31 mouse cellular contexts compared by ENCODE assay signal in genomic region chr13:41244306-41244830, GRCm38 (mm10). TPM values are rescaled to one million over a fixed set of nuclear protein-coding genes. Genes with fewer than 3 reads are reported as not detected.
DNase-seq lines count a peak whose midpoint lies in the region; ATAC-seq and TF ChIP-seq lines count a peak whose summit lies in the region.
"Had no signal": no experiment of that assay in that cellular context is flagged by ENCODE, and none has a peak within 500 bp of the region (broad histone marks: within the 10 kb centered on the region; RNA-seq: fewer than 3 reads in every experiment).

No protein-coding gene starts in this region.

- WGBS in heart, postnatal 0 days: 23% methylated on average over 6 of the region's 6 CpGs
- WGBS in heart, embryonic 11.5 days (ENCODE audit: insufficient replicate concordance): 47% methylated on average over 6 of the region's 6 CpGs
- 41% methylated on average over 6 of the region's 6 CpGs for WGBS in liver, postnatal 0 days (ENCODE audit: insufficient replicate concordance)
- 42% methylated on average over 6 of the region's 6 CpGs for WGBS in liver, embryonic 12.5 days (ENCODE audit: insufficient replicate concordance)
- 62% methylated on average over 6 of the region's 6 CpGs for WGBS in forebrain, postnatal 0 days

- no peak overlapping the region for H3K4me2 ChIP-seq in heart, postnatal 0 days (ENCODE audit: low read depth, low read length)
- no peak overlapping the region for H3K4me2 ChIP-seq in heart, embryonic 11.5 days
- no peak overlapping the region for H3K4me2 ChIP-seq in liver, postnatal 0 days (ENCODE audit: low read depth, low read length)
- H3K4me2 ChIP-seq in liver, embryonic 12.5 days: no peak overlapping the region
- no peak overlapping the region for H3K4me2 ChIP-seq in forebrain, postnatal 0 days (ENCODE audit: low read depth)
- H3K4me2 ChIP-seq: embryonic facial prominence, embryonic 15.5 days; heart, embryonic 13.5 days; hindbrain, embryonic 13.5 days; kidney, embryonic 15.5 days; limb, embryonic 13.5 days; midbrain, embryonic 15.5 days; neural tube, embryonic 15.5 days had no signal

- peaks cover 10% of the 10 kb centered on the region for H3K4me1 ChIP-seq in heart, postnatal 0 days (ENCODE audit: control insufficient read depth, insufficient read depth)
- H3K4me1 ChIP-seq in heart, embryonic 11.5 days (ENCODE audit: control insufficient read depth, insufficient read depth, low read length): peaks cover 2% of the 10 kb centered on the region; the same call in 1 of the 2 replicates
- peaks cover 6% of the 10 kb centered on the region; the same call in 1 of the 2 replicates for H3K4me1 ChIP-seq in liver, postnatal 0 days (ENCODE audit: insufficient read depth)
- H3K4me1 ChIP-seq in liver, embryonic 12.5 days: peaks cover 13% of the 10 kb centered on the region
- 0 out of 2 replicates have a peak, but pooled peaks cover 4% of the 10 kb centered on the region for H3K4me1 ChIP-seq in forebrain, postnatal 0 days (ENCODE audit: insufficient read depth)
- H3K4me1 ChIP-seq: embryonic facial prominence, embryonic 15.5 days had no signal

- TF ChIP-seq EP300 in heart, postnatal 0 days (IDR thresholded peaks at IDR 0.05; ENCODE audit: low read depth): no peak
- no peak for TF ChIP-seq EP300 in liver, postnatal 0 days (IDR thresholded peaks at IDR 0.05; ENCODE audit: low read depth)

- peak; percentile 29 for TF ChIP-seq CTCF in heart, postnatal 0 days (IDR thresholded peaks at IDR 0.05; ENCODE audit: low read depth)
- TF ChIP-seq CTCF in liver, postnatal 0 days (IDR thresholded peaks at IDR 0.05; ENCODE audit: low read depth): peak; percentile 22; the same call in 1 of the 2 replicates
- no peak for TF ChIP-seq CTCF in forebrain, postnatal 0 days (IDR thresholded peaks at IDR 0.05; ENCODE audit: low read depth)

- no peaks in the 10 kb centered on the region for H3K36me3 ChIP-seq in heart, postnatal 0 days (replicated peaks; ENCODE audit: control insufficient read depth, insufficient read depth, low read length)
- no peaks in the 10 kb centered on the region for H3K36me3 ChIP-seq in heart, embryonic 11.5 days (ENCODE audit: control insufficient read depth, insufficient read depth, low read length)
- no peaks in the 10 kb centered on the region for H3K36me3 ChIP-seq in liver, postnatal 0 days (replicated peaks; ENCODE audit: insufficient read depth, low read length)
- no peaks in the 10 kb centered on the region for H3K36me3 ChIP-seq in liver, embryonic 12.5 days
- H3K36me3 ChIP-seq in forebrain, postnatal 0 days (ENCODE audit: insufficient read depth): no peaks in the 10 kb centered on the region
- H3K36me3 ChIP-seq: embryonic facial prominence, embryonic 15.5 days; heart, embryonic 13.5 days; hindbrain, embryonic 13.5 days; kidney, embryonic 15.5 days; limb, embryonic 13.5 days; midbrain, embryonic 15.5 days; neural tube, embryonic 15.5 days had no signal

- H3K27ac ChIP-seq in heart, postnatal 0 days (ENCODE audit: low read depth): no peak overlapping the region
- no peak overlapping the region for H3K27ac ChIP-seq in heart, embryonic 11.5 days (ENCODE audit: low read depth, low read length)
- no peak overlapping the region for H3K27ac ChIP-seq in liver, postnatal 0 days (ENCODE audit: low read depth)
- H3K27ac ChIP-seq in liver, embryonic 12.5 days: no peak overlapping the region
- H3K27ac ChIP-seq in forebrain, postnatal 0 days (ENCODE audit: low read depth, low read length): no peak overlapping the region
- H3K27ac ChIP-seq: embryonic facial prominence, embryonic 15.5 days; heart, embryonic 13.5 days; hindbrain, embryonic 13.5 days; kidney, embryonic 15.5 days; limb, embryonic 13.5 days; midbrain, embryonic 15.5 days; neural tube, embryonic 15.5 days had no signal

- no peak overlapping the region for H3K4me3 ChIP-seq in heart, postnatal 0 days (ENCODE audit: low read depth, low read length)
- H3K4me3 ChIP-seq in heart, embryonic 11.5 days (ENCODE audit: low read depth, low read length): no peak overlapping the region
- no peak overlapping the region for H3K4me3 ChIP-seq in liver, postnatal 0 days (ENCODE audit: low read depth, low read length)
- H3K4me3 ChIP-seq in liver, embryonic 12.5 days: no peak overlapping the region
- no peak overlapping the region for H3K4me3 ChIP-seq in forebrain, postnatal 0 days (ENCODE audit: low read depth, low read length)
- H3K4me3 ChIP-seq: embryonic facial prominence, embryonic 15.5 days; heart, embryonic 13.5 days; hindbrain, embryonic 13.5 days; kidney, embryonic 15.5 days; limb, embryonic 13.5 days; megakaryocyte, embryonic 14.5 days; midbrain, embryonic 15.5 days; neural tube, embryonic 15.5 days had no signal

- H3K27me3 ChIP-seq in heart, postnatal 0 days (ENCODE audit: control insufficient read depth, insufficient read depth, low read length): no peaks in the 10 kb centered on the region
- no peaks in the 10 kb centered on the region for H3K27me3 ChIP-seq in heart, embryonic 11.5 days (ENCODE audit: control insufficient read depth, insufficient read depth, low read length)
- no peaks in the 10 kb centered on the region for H3K27me3 ChIP-seq in liver, postnatal 0 days (ENCODE audit: insufficient read depth, low read length)
- peaks cover 1% of the 10 kb centered on the region; the same call in 1 of the 2 replicates for H3K27me3 ChIP-seq in liver, embryonic 12.5 days (replicated peaks)
- no peaks in the 10 kb centered on the region for H3K27me3 ChIP-seq in forebrain, postnatal 0 days (ENCODE audit: insufficient read depth, low read length)
- H3K27me3 ChIP-seq: embryonic facial prominence, embryonic 15.5 days; neural tube, embryonic 15.5 days had no signal

- ATAC-seq in heart, postnatal 0 days (ENCODE audit: insufficient read depth, low read depth): 0 out of 2 replicates have a peak, but pooled peaks have one; percentile 59
- no peak for ATAC-seq in heart, embryonic 11.5 days (replicated peaks; ENCODE audit: insufficient number of reproducible peaks, low FRiP score, low TSS enrichment)
- ATAC-seq in liver, postnatal 0 days: no peak
- no peak for ATAC-seq in liver, embryonic 12.5 days
- no peak for ATAC-seq in forebrain, postnatal 0 days
- ATAC-seq: activated CD4-positive, CD25-positive, alpha-beta regulatory T cell, adult 4 months; CD4-positive, CD25-positive, alpha-beta regulatory T cell, adult 4 months; forebrain, embryonic 16.5 days; inflammation-experienced regulatory T-cells, adult 6 months; midbrain, embryonic 15.5 days had no signal

- H3K9me3 ChIP-seq in heart, postnatal 0 days (replicated peaks; ENCODE audit: control insufficient read depth, low read length): no peaks in the 10 kb centered on the region
- H3K9me3 ChIP-seq in heart, embryonic 11.5 days (replicated peaks; ENCODE audit: control insufficient read depth, low read length): peaks cover 3% of the 10 kb centered on the region; the same call in 1 of the 2 replicates
- H3K9me3 ChIP-seq in liver, postnatal 0 days (ENCODE audit: low read length): no peaks in the 10 kb centered on the region
- H3K9me3 ChIP-seq in liver, embryonic 12.5 days (replicated peaks): no peaks in the 10 kb centered on the region
- H3K9me3 ChIP-seq in forebrain, postnatal 0 days (ENCODE audit: low read length): no peaks in the 10 kb centered on the region
- H3K9me3 ChIP-seq: embryonic facial prominence, embryonic 15.5 days; hindbrain, embryonic 13.5 days; kidney, embryonic 15.5 days; limb, embryonic 13.5 days; midbrain, embryonic 15.5 days; neural tube, embryonic 15.5 days had no signal

- H3K9ac ChIP-seq in heart, postnatal 0 days (replicated peaks; ENCODE audit: low read depth, low read length): no peak overlapping the region
- H3K9ac ChIP-seq in heart, embryonic 11.5 days (ENCODE audit: low read depth, low read length): no peak overlapping the region
- no peak overlapping the region for H3K9ac ChIP-seq in liver, postnatal 0 days (replicated peaks)
- no peak overlapping the region for H3K9ac ChIP-seq in liver, embryonic 12.5 days
- H3K9ac ChIP-seq in forebrain, postnatal 0 days: no peak overlapping the region
- H3K9ac ChIP-seq: embryonic facial prominence, embryonic 15.5 days; heart, embryonic 13.5 days; hindbrain, embryonic 13.5 days; kidney, embryonic 15.5 days; limb, embryonic 13.5 days; midbrain, embryonic 15.5 days; neural tube, embryonic 15.5 days had no signal

- peak; percentile 10 for DNase-seq in adrenal gland, postnatal 14 days
- DNase-seq in adrenal gland, adult 2 months: no peak
- DNase-seq in heart, postnatal 0 days (ENCODE audit: low spot score): peak; percentile 16
- no peak for DNase-seq in liver, postnatal 0 days
- DNase-seq in retina, postnatal 1 day: peak; percentile 85
- no peak for DNase-seq in forebrain, postnatal 0 days
- DNase-seq: adrenal gland, postnatal 25 days; cerebellum, adult 11 months; cerebellum, postnatal 10 days; right cerebral cortex, postnatal 14 days had no signal

RNA-seq across cellular contexts. Expression of gene Smim13, which starts 5.3 kb away (rescaled TPM):
- 14.0 and 15.4 TPM in 2 replicates for total RNA-seq in adrenal gland, postnatal 14 days (2021)
- 10 to 100 TPM in 1 of 2 experiments, 1 to 10 TPM in 1; 9.7 to 11.0 TPM for total RNA-seq in adrenal gland, adult 2 months (2021)
- polyA plus RNA-seq in adrenal gland, adult 2 months (2012; rRNA removed): 6.2 and 8.1 TPM in 2 replicates
- 14.6 and 15.5 TPM in 2 replicates for total RNA-seq in heart, postnatal 0 days (2014; rRNA removed; ENCODE audit: low replicate concordance)
- polyA plus RNA-seq in heart, postnatal 0 days (2015; fragmentation: Nextera tagmentation; extraction: Ambion mirVana): 7.9 TPM in 2 replicates
- 8.7 and 12.9 TPM in 2 replicates for polyA plus RNA-seq in heart, embryonic 11.5 days (2014; fragmentation: Nextera tagmentation; extraction: Ambion mirVana)
- polyA plus RNA-seq in liver, postnatal 0 days (2015; fragmentation: Nextera tagmentation; extraction: Ambion mirVana): 3.8 and 3.9 TPM in 2 replicates
- polyA plus RNA-seq in liver, embryonic 12.5 days (2016; fragmentation: Nextera tagmentation; extraction: Ambion mirVana): 10.3 and 11.2 TPM in 2 replicates
- total RNA-seq in forebrain, postnatal 0 days (2014; rRNA removed): 53.2 and 58.1 TPM in 2 replicates
- polyA plus RNA-seq in forebrain, postnatal 0 days (2015; fragmentation: Nextera tagmentation; extraction: Ambion mirVana): 21.6 and 28.1 TPM in 2 replicates

RNA-seq across cellular contexts. Expression of gene Elovl2, which starts 24.2 kb away (rescaled TPM):
- total RNA-seq in adrenal gland, postnatal 14 days (2021): 2.7 and 44.4 TPM in 2 replicates
- 1 to 10 TPM in 1 of 2 experiments, under 1 TPM in 1; 0.35 to 1.2 TPM for total RNA-seq in adrenal gland, adult 2 months (2021)
- polyA plus RNA-seq in adrenal gland, adult 2 months (2012; rRNA removed): 0.04 and 0.07 TPM in 2 replicates
- 0.35 TPM in 1 of 2 replicates, not detected in the other for total RNA-seq in heart, postnatal 0 days (2014; rRNA removed; ENCODE audit: low replicate concordance)
- 0.22 and 0.23 TPM in 2 replicates for polyA plus RNA-seq in heart, postnatal 0 days (2015; fragmentation: Nextera tagmentation; extraction: Ambion mirVana)
- polyA plus RNA-seq in heart, embryonic 11.5 days (2014; fragmentation: Nextera tagmentation; extraction: Ambion mirVana): 1.9 and 3.7 TPM in 2 replicates
- polyA plus RNA-seq in liver, postnatal 0 days (2015; fragmentation: Nextera tagmentation; extraction: Ambion mirVana): 304 and 314 TPM in 2 replicates
- 27.3 and 27.7 TPM in 2 replicates for polyA plus RNA-seq in liver, embryonic 12.5 days (2016; fragmentation: Nextera tagmentation; extraction: Ambion mirVana)
- total RNA-seq in forebrain, postnatal 0 days (2014; rRNA removed): 24.0 and 30.0 TPM in 2 replicates
- 24.6 and 31.5 TPM in 2 replicates for polyA plus RNA-seq in forebrain, postnatal 0 days (2015; fragmentation: Nextera tagmentation; extraction: Ambion mirVana)
- polyA plus RNA-seq: activated CD4-positive, CD25-positive, alpha-beta regulatory T cell, adult 4 months; CD4-positive, CD25-positive, alpha-beta regulatory T cell, adult 4 months; inflammation-experienced regulatory T-cells, adult 6 months had no signal

RNA-seq across cellular contexts. Expression of gene Gm17364, which starts 29.4 kb away (rescaled TPM):
- not detected in 2 replicates for total RNA-seq in adrenal gland, postnatal 14 days (2021)
- total RNA-seq in adrenal gland, adult 2 months (2021): not detected
- polyA plus RNA-seq in adrenal gland, adult 2 months (2012; rRNA removed): not detected in 2 replicates
- total RNA-seq in heart, postnatal 0 days (2014; rRNA removed; ENCODE audit: low replicate concordance): not detected in 2 replicates
- polyA plus RNA-seq in heart, postnatal 0 days (2015; fragmentation: Nextera tagmentation; extraction: Ambion mirVana): not detected in 2 replicates
- polyA plus RNA-seq in heart, embryonic 11.5 days (2014; fragmentation: Nextera tagmentation; extraction: Ambion mirVana): not detected in 2 replicates
- polyA plus RNA-seq in liver, postnatal 0 days (2015; fragmentation: Nextera tagmentation; extraction: Ambion mirVana): not detected in 2 replicates
- not detected in 2 replicates for polyA plus RNA-seq in liver, embryonic 12.5 days (2016; fragmentation: Nextera tagmentation; extraction: Ambion mirVana)
- total RNA-seq in forebrain, postnatal 0 days (2014; rRNA removed): not detected in 2 replicates
- polyA plus RNA-seq in forebrain, postnatal 0 days (2015; fragmentation: Nextera tagmentation; extraction: Ambion mirVana): not detected in 2 replicates
- total RNA-seq: adrenal gland, postnatal 25 days; ES-E14; layer of hippocampus, postnatal 14 days; left cerebral cortex, postnatal 10 days had no signal
- polyA plus RNA-seq: activated CD4-positive, CD25-positive, alpha-beta regulatory T cell, adult 4 months; CD4-positive, CD25-positive, alpha-beta regulatory T cell, adult 4 months; embryonic facial prominence, embryonic 15.5 days; forebrain, embryonic 16.5 days; heart, embryonic 13.5 days; hindbrain, embryonic 13.5 days; inflammation-experienced regulatory T-cells, adult 6 months; kidney, embryonic 15.5 days; limb, embryonic 13.5 days; liver, embryonic 16.5 days; midbrain, embryonic 15.5 days; neural tube, embryonic 15.5 days; spleen, adult 2 months; stomach, embryonic 14.5 days; thymus, postnatal 0 days had no signal

Comparison
In these comparisons a context has a peak if more than half of its experiments do, and no peak if none do; other contexts are left out.
1. DNase-seq: peak in adrenal gland, postnatal 14 days (single experiment), heart, postnatal 0 days (single experiment) and retina, postnatal 1 day (single experiment); none in adrenal gland, adult 2 months (single experiment), liver, postnatal 0 days (single experiment) and forebrain, postnatal 0 days (single experiment).